Mouse (Mus musculus) bone marrow, adult 2 months (tissue): ENCODE results near the gene Rsph6a.

Experiments
- CTCF ChIP-seq: fragments of 200-500 bp; IDR thresholded peaks from 2 replicates; pipeline ENCODE4 v1.5.1; 2011; ENCODE audit warnings: low read length, control low read depth; ENCODE audit not compliant: control insufficient read depth, insufficient read depth
- POLR2A ChIP-seq: fragments of 200-500 bp; IDR thresholded peaks from 2 replicates; pipeline ENCODE4 v1.6.1; 2011; ENCODE audit warnings: low read depth, mild to moderate bottlenecking, control low read depth, low read length, borderline replicate concordance; ENCODE audit not compliant: control insufficient read depth

DNA sequence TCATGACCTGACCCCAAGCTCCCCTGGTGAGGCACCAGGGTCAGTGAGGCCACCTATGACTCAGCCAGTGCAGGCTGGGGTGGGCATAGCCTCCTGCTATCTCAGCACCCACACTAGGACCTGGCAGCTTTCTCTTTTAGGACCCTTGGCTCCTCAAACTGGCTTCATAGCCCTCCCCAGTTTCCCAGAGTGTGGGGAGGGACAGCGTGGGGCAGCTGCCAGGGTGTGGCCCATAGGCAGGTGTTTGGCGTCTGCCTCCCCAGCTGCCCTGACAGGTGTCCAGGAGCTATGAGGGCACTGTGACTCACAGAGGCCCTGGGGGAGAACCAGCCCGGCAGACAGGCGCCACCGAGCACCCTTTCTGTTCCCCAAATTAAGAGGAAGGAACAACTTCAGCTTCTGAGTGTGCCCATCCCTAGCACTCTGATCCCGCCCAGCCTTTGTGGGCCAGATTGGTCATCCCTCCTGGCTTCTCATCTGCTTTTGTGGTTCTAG, 29.8 kb downstream of the Rsph6a start:
- TF ChIP-seq CTCF (no peak), POLR2A (no peak)
